Mouse (Mus musculus): Measurements from ENCODE around the gene Tns3. TPM values are rescaled to one million over a fixed set of nuclear protein-coding genes. Genes with fewer than 3 reads are reported as not detected.

The Tns3 gene
- polyA plus RNA-seq, 1 experiment from 2014 or later: 18.7 TPM

- Histone ChIP-seq H3K4me1 (ENCODE audit: control insufficient read depth, insufficient read depth, low read length) (peaks cover 23% of the 10 kb centered on the region), H3K36me3 (ENCODE audit: control insufficient read depth, insufficient read depth, low read length) (peaks cover 24% of the 10 kb centered on the region), H3K27ac (ENCODE audit: low read length) (no peak overlapping the region), H3K27me3 (replicated peaks; ENCODE audit: control insufficient read depth, insufficient read depth, low read length) (no peaks in the 10 kb centered on the region), H3K4me2 (ENCODE audit: low read depth, low read length) (no peak overlapping the region), H3K9me3 (ENCODE audit: control insufficient read depth, low read length) (no peaks in the 10 kb centered on the region), H3K9ac (ENCODE audit: low read depth, low read length) (no peak overlapping the region), H3K4me3 (ENCODE audit: low read length) (no peak overlapping the region)
- 74% methylated on average over 8 of the region's 8 CpGs for WGBS
- ATAC-seq: no peak
These were observed 169.3 kb downstream of the Tns3 start for GRCm38 (mm10) chr11:8495036-8495435.

GRCm38 (mm10) chr11:8493931-8494490, 170.3 kb downstream of the Tns3 start:
- no peak overlapping the region for H3K4me2 ChIP-seq (ENCODE audit: low read depth, low read length)
- peaks cover 26% of the 10 kb centered on the region for H3K36me3 ChIP-seq (ENCODE audit: control insufficient read depth, insufficient read depth, low read length)
- 59% methylated on average over 8 of the region's 8 CpGs for WGBS
- H3K27me3 ChIP-seq (replicated peaks; ENCODE audit: control insufficient read depth, insufficient read depth, low read length): no peaks in the 10 kb centered on the region
- H3K4me1 ChIP-seq (ENCODE audit: control insufficient read depth, insufficient read depth, low read length): peaks cover 19% of the 10 kb centered on the region
- ATAC-seq: no peak
- H3K27ac ChIP-seq (ENCODE audit: low read length): no peak overlapping the region
- no peak overlapping the region for H3K9ac ChIP-seq (ENCODE audit: low read depth, low read length)
- H3K4me3 ChIP-seq (ENCODE audit: low read length): no peak overlapping the region
- no peaks in the 10 kb centered on the region for H3K9me3 ChIP-seq (ENCODE audit: control insufficient read depth, low read length)

DNA sequence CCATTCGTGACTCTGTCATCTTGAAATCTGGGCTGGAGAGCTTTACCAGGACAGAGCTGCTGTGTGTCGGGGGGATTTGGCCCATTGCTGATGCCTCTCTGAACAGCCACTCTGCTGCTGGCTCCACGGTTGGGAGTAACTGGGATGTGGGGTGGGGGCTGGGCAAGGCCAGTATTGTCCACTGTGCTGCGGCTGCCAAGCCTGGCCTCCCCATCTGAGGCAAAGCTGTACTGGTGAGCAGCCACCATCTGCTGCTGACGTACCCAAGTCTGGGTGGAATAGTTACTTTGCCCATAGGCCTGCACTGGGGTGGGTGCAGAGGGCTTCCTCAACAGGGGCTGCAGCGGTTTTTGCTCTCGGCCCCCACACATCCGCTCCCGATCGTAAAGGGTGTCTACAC, 172.0 kb downstream of the Tns3 start:
- Histone ChIP-seq H3K4me2 (ENCODE audit: low read depth, low read length) (no peak overlapping the region), H3K9me3 (ENCODE audit: control insufficient read depth, low read length) (no peaks in the 10 kb centered on the region), H3K4me3 (ENCODE audit: low read length) (no peak overlapping the region), H3K9ac (ENCODE audit: low read depth, low read length) (no peak overlapping the region), H3K36me3 (ENCODE audit: control insufficient read depth, insufficient read depth, low read length) (peaks cover 24% of the 10 kb centered on the region), H3K27ac (ENCODE audit: low read length) (no peak overlapping the region), H3K27me3 (replicated peaks; ENCODE audit: control insufficient read depth, insufficient read depth, low read length) (no peaks in the 10 kb centered on the region), H3K4me1 (ENCODE audit: control insufficient read depth, insufficient read depth, low read length) (peaks cover 16% of the 10 kb centered on the region)
- WGBS: 95% methylated on average over 10 of the region's 10 CpGs
- ATAC-seq: no peak

GRCm38 (mm10) chr11:8488248-8488647, 176.1 kb downstream of the Tns3 start:
- Histone ChIP-seq H3K27ac (ENCODE audit: low read length) (no peak overlapping the region), H3K9me3 (ENCODE audit: control insufficient read depth, low read length) (no peaks in the 10 kb centered on the region), H3K4me1 (ENCODE audit: control insufficient read depth, insufficient read depth, low read length) (peaks cover 7% of the 10 kb centered on the region), H3K36me3 (ENCODE audit: control insufficient read depth, insufficient read depth, low read length) (peaks cover 19% of the 10 kb centered on the region), H3K27me3 (replicated peaks; ENCODE audit: control insufficient read depth, insufficient read depth, low read length) (no peaks in the 10 kb centered on the region), H3K4me3 (ENCODE audit: low read length) (no peak overlapping the region), H3K9ac (ENCODE audit: low read depth, low read length) (no peak overlapping the region), H3K4me2 (ENCODE audit: low read depth, low read length) (no peak overlapping the region)
- no peak for ATAC-seq
- WGBS: 76% methylated on average over 6 of the region's 6 CpGs

DNA sequence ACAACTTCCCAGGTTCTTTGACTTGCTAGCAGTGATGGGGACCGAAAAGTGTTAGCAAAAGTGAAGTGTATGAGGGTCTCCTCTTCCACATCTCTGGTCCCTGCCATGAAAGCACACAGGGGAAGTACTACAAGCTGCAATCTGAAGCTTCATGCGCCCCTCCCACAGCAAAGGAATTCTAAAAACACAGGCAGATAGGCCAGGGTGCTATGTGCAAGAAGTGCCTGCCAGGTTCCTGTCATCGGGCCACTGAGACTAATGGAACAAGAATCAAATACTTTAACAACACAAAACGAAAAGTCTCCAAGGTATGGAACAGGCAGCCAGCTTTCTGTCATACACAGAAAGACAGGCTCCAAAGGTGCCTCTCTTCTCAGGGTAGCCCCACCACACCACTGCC, 177.8 kb downstream of the Tns3 start:
- WGBS: 83% methylated on average over 4 of the region's 4 CpGs
- ATAC-seq: no peak

DNA sequence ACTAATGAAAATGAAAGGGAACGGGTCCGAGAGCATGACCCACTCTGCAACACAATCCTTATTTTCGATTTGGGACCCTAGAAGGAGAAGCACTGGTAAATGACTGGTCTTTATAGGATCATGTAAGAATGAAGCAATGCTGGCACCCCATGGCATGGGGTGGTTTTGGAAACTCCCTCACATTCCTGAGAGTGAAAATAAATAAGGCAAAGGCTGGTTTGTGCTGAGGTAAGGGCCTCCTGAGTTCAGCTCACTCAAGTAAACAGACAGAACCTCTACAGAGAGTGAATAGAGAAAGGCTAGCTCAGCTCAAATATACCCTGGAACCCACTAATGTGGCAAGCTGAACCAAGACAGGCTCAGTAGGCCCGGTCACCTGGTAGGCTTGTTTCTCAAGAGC, 179.8 kb downstream of the Tns3 start:
- 0 out of 2 replicates have a peak, but pooled peaks cover 2% of the 10 kb centered on the region for H3K36me3 ChIP-seq (ENCODE audit: control insufficient read depth, insufficient read depth, low read length)
- no peak overlapping the region for H3K4me2 ChIP-seq (ENCODE audit: low read depth, low read length)
- no peak overlapping the region for H3K27ac ChIP-seq (ENCODE audit: low read length)
- no peak overlapping the region for H3K9ac ChIP-seq (ENCODE audit: low read depth, low read length)
- 88% methylated on average over 4 of the region's 4 CpGs for WGBS
- H3K9me3 ChIP-seq (ENCODE audit: control insufficient read depth, low read length): no peaks in the 10 kb centered on the region
- no peaks in the 10 kb centered on the region for H3K27me3 ChIP-seq (replicated peaks; ENCODE audit: control insufficient read depth, insufficient read depth, low read length)
- H3K4me1 ChIP-seq (ENCODE audit: control insufficient read depth, insufficient read depth, low read length): peaks cover 17% of the 10 kb centered on the region
- no peak for ATAC-seq
- H3K4me3 ChIP-seq (ENCODE audit: low read length): no peak overlapping the region

More for the DNA sequence above, 177.8 kb downstream of the Tns3 start:
- Histone ChIP-seq H3K27me3 (replicated peaks; ENCODE audit: control insufficient read depth, insufficient read depth, low read length) (no peaks in the 10 kb centered on the region), H3K27ac (ENCODE audit: low read length) (no peak overlapping the region), H3K9me3 (ENCODE audit: control insufficient read depth, low read length) (no peaks in the 10 kb centered on the region), H3K4me2 (ENCODE audit: low read depth, low read length) (no peak overlapping the region), H3K36me3 (ENCODE audit: control insufficient read depth, insufficient read depth, low read length) (peaks cover 5% of the 10 kb centered on the region; the same call in 1 of the 2 replicates), H3K9ac (ENCODE audit: low read depth, low read length) (no peak overlapping the region), H3K4me3 (ENCODE audit: low read length) (no peak overlapping the region), H3K4me1 (ENCODE audit: control insufficient read depth, insufficient read depth, low read length) (peaks cover 17% of the 10 kb centered on the region)

GRCm38 (mm10) chr11:8482721-8483120, 181.6 kb downstream of the Tns3 start:
- no peak; the same call in 1 of the 2 replicates for ATAC-seq
- H3K9me3 ChIP-seq (ENCODE audit: control insufficient read depth, low read length): no peaks in the 10 kb centered on the region
- H3K36me3 ChIP-seq (ENCODE audit: control insufficient read depth, insufficient read depth, low read length): 0 out of 2 replicates have a peak, but pooled peaks cover 3% of the 10 kb centered on the region
- WGBS: 59% methylated on average over 3 of the region's 3 CpGs
- no peak overlapping the region for H3K9ac ChIP-seq (ENCODE audit: low read depth, low read length)
- H3K4me3 ChIP-seq (ENCODE audit: low read length): no peak overlapping the region
- H3K27ac ChIP-seq (ENCODE audit: low read length): peak overlapping the region; percentile 19; the same call in 1 of the 2 replicates
- H3K27me3 ChIP-seq (replicated peaks; ENCODE audit: control insufficient read depth, insufficient read depth, low read length): no peaks in the 10 kb centered on the region
- H3K4me2 ChIP-seq (ENCODE audit: low read depth, low read length): no peak overlapping the region
- H3K4me1 ChIP-seq (ENCODE audit: control insufficient read depth, insufficient read depth, low read length): peaks cover 17% of the 10 kb centered on the region

DNA sequence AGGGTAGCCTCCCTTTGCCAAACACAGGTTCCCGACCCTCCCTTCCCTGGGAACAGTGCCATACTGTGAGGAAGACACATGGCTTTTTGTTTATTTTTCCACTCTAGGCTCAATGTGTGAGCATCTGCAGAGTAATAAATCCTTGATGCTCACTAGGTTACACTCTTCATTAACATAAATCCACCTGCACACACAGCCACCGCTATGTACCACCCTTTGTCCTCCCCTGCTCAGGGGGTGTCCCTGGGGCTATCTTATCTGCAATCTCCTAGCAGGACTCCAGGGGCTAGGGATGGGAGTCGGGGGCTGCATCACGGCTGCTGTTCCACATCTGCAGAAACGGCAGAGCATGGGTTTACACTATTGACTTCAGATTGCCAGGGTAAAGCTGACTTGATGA, 182.4 kb downstream of the Tns3 start:
- Histone ChIP-seq H3K4me1 (ENCODE audit: control insufficient read depth, insufficient read depth, low read length) (peaks cover 14% of the 10 kb centered on the region), H3K27ac (ENCODE audit: low read length) (no peak overlapping the region), H3K9ac (ENCODE audit: low read depth, low read length) (no peak overlapping the region), H3K4me2 (ENCODE audit: low read depth, low read length) (no peak overlapping the region), H3K36me3 (ENCODE audit: control insufficient read depth, insufficient read depth, low read length) (0 out of 2 replicates have a peak, but pooled peaks cover 7% of the 10 kb centered on the region), H3K27me3 (replicated peaks; ENCODE audit: control insufficient read depth, insufficient read depth, low read length) (no peaks in the 10 kb centered on the region), H3K9me3 (ENCODE audit: control insufficient read depth, low read length) (no peaks in the 10 kb centered on the region), H3K4me3 (ENCODE audit: low read length) (no peak overlapping the region)
- 39% methylated on average over 5 of the region's 5 CpGs for WGBS
- no peak for ATAC-seq

- H3K4me3 ChIP-seq (ENCODE audit: low read length): no peak overlapping the region
These were observed 182.8 kb downstream of the Tns3 start for GRCm38 (mm10) chr11:8481529-8481928.

DNA sequence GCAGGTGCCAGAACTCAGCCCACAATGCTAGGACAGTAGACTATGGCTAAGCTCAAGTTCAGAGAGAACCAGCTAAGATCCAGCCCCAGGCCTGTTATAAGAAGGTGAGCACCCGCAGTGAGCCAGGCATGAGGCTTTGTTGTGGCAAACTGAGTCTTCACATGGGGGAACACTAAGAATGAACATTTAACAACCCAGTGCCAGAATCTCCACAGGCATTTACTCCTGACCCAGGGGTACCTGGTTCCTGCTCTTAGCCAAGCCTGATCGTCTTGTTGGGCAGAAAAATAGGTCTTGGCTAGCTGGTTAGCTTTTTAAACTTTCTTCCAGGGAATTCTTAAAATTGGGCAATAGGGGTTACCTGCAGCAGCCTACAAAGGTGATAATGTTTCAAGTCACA, 184.5 kb downstream of the Tns3 start:
- ATAC-seq: no peak
- 85% methylated on average over 2 of the region's 2 CpGs for WGBS
- H3K27me3 ChIP-seq (replicated peaks; ENCODE audit: control insufficient read depth, insufficient read depth, low read length): no peaks in the 10 kb centered on the region
- H3K36me3 ChIP-seq (ENCODE audit: control insufficient read depth, insufficient read depth, low read length): 0 out of 2 replicates have a peak, but pooled peaks cover 7% of the 10 kb centered on the region
- peaks cover 14% of the 10 kb centered on the region for H3K4me1 ChIP-seq (ENCODE audit: control insufficient read depth, insufficient read depth, low read length)
- no peak overlapping the region for H3K4me2 ChIP-seq (ENCODE audit: low read depth, low read length)
- no peaks in the 10 kb centered on the region for H3K9me3 ChIP-seq (ENCODE audit: control insufficient read depth, low read length)
- no peak overlapping the region for H3K9ac ChIP-seq (ENCODE audit: low read depth, low read length)
- H3K27ac ChIP-seq (ENCODE audit: low read length): no peak overlapping the region
- H3K4me3 ChIP-seq (ENCODE audit: low read length): no peak overlapping the region

More at GRCm38 (mm10) chr11:8481529-8481928, 182.8 kb downstream of the Tns3 start:
- Histone ChIP-seq H3K27me3 (replicated peaks; ENCODE audit: control insufficient read depth, insufficient read depth, low read length) (no peaks in the 10 kb centered on the region), H3K4me1 (ENCODE audit: control insufficient read depth, insufficient read depth, low read length) (peaks cover 14% of the 10 kb centered on the region), H3K27ac (ENCODE audit: low read length) (no peak overlapping the region), H3K9me3 (ENCODE audit: control insufficient read depth, low read length) (no peaks in the 10 kb centered on the region), H3K4me2 (ENCODE audit: low read depth, low read length) (no peak overlapping the region), H3K36me3 (ENCODE audit: control insufficient read depth, insufficient read depth, low read length) (0 out of 2 replicates have a peak, but pooled peaks cover 7% of the 10 kb centered on the region), H3K9ac (ENCODE audit: low read depth, low read length) (no peak overlapping the region)
- WGBS: 76% methylated on average over 6 of the region's 6 CpGs
- ATAC-seq: no peak
